Mouse (Mus musculus) cortical plate, adult 2 months (tissue): ENCODE measurements at regions not wholly inside any gene's neighbourhood (a gene's known extent, or its start where the extent isn't known, plus 50 kb on each side); places are given as distances from the start of the nearest gene placed in this dataset.

Experiments
- CTCF ChIP-seq: fragments of 200-500 bp; IDR thresholded peaks from 2 replicates; pipeline ENCODE4 v1.5.1; 2011; ENCODE audit warnings: mild to moderate bottlenecking, control low read depth, low read length; ENCODE audit not compliant: insufficient read depth; ENCODE audit errors: extremely low read depth
- POLR2A ChIP-seq: fragments of 200-500 bp; IDR thresholded peaks from 2 replicates; pipeline ENCODE4 v1.6.1; 2011; ENCODE audit warnings: mild to moderate bottlenecking, low read length, control low read depth; ENCODE audit not compliant: insufficient read depth; ENCODE audit errors: extremely low read depth

GRCm38 (mm10) chr1:92270486-92271058 is 75.1 kb upstream of the Hdac4 start:
- no peak for TF ChIP-seq CTCF
- TF ChIP-seq POLR2A = no peak
